Mouse (Mus musculus): ENCODE measurements at regions not wholly inside any gene's neighbourhood (a gene's known extent, or its start where the extent isn't known, plus 50 kb on each side); places are given as distances from the start of the nearest gene placed in this dataset.

DNA sequence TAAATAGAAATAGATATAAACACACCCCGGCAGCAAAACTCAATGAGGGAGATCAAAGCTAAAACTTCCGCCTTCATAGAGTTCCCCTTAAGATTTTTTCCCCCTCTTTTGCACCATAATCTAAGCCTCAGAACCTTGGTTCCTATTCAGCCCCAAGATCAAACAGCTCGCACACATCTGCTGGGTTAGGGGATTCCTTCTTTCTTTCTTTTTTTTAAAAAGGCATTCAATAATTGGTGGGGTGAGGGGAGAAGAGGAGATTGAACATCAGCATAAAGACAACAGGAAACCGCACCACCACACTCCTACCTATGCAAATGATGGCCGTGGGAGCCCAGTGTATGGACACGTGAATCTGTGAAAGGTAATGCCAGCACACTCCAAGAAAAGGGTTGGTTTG, 229.5 kb upstream of the Hes1 start:
- CTCF ChIA-PET: no interaction called here

DNA sequence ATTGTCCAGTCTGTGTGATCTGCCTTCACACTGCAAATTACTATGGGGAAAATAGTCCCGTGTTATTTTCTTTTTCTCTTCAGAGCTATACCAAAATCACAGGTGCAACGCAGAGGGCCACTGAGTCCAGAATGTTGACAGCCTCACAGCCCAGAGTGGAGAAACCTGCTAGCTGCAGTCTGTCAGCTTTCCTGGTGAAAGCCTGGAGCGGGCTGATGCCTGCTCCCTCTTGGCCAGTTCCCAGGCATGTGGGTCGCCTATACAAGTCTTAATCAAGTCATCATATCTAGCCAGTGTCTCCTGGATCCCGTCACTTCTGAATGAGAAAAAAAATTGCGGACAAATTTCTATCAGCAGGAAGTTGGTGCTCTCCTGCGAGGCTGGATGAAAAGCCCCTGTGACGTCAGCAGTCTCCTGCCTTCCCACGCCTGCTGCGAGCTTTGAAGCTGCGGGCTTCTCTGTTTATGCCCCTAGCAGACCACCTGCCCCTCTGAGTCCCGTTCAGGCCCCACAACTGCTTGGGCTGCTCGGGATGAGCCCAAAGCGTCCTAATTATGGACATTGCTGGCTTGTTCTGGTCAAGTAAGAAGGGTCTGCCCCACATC, 227.1 kb upstream of the Hes1 start:
- CTCF ChIA-PET: no interaction called here

DNA sequence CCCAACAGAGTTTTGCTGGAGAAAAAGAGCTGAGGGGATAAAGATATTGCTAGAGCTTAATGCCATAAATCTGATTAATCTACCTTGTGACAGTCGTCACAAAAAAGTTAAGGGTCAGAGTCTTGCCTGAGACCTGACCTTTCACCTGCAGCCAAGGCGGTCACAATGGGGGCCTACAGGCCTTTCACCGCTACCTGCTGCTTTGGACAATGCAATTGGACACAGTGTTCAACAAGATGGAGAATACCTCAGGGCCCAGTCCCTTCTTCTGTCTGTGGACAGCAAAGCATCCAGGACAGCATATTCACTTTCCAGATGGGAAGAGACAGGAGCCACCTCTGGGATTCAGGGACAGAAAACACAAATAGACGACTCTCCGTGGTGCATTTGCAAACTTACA, 226.3 kb upstream of the Hes1 start:
- CTCF ChIA-PET: interaction anchor here (0.5 to 0.7 kb wide), 4 partner anchors 18 to 1518 kb away, joined by 3 to 6 read pairs (median 4); no protein-coding TSS in a partner anchor

- CTCF ChIA-PET: no interaction called here
Measured at GRCm38 (mm10) chr16:29838981-29839661, 225.1 kb upstream of the Hes1 start.

GRCm38 (mm10) chr16:29839662-29840001, 224.6 kb upstream of the Hes1 start:
- CTCF ChIA-PET: no interaction called here

GRCm38 (mm10) chr16:29840412-29840811, 223.8 kb upstream of the Hes1 start:
- CTCF ChIA-PET: interaction anchor here (0.7 kb wide), 1 partner anchor 345 kb away, joined by 3 read pairs; no protein-coding TSS in a partner anchor

GRCm38 (mm10) chr16:29841132-29841531, 223.1 kb upstream of the Hes1 start:
- CTCF ChIA-PET: interaction anchor here (0.6 kb wide), 1 partner anchor 338 kb away, joined by 8 read pairs; no protein-coding TSS in a partner anchor

GRCm38 (mm10) chr16:29842071-29842470, 222.1 kb upstream of the Hes1 start:
- CTCF ChIA-PET: no interaction called here

GRCm38 (mm10) chr16:29843490-29843889, 220.7 kb upstream of the Hes1 start:
- CTCF ChIA-PET: no interaction called here

DNA sequence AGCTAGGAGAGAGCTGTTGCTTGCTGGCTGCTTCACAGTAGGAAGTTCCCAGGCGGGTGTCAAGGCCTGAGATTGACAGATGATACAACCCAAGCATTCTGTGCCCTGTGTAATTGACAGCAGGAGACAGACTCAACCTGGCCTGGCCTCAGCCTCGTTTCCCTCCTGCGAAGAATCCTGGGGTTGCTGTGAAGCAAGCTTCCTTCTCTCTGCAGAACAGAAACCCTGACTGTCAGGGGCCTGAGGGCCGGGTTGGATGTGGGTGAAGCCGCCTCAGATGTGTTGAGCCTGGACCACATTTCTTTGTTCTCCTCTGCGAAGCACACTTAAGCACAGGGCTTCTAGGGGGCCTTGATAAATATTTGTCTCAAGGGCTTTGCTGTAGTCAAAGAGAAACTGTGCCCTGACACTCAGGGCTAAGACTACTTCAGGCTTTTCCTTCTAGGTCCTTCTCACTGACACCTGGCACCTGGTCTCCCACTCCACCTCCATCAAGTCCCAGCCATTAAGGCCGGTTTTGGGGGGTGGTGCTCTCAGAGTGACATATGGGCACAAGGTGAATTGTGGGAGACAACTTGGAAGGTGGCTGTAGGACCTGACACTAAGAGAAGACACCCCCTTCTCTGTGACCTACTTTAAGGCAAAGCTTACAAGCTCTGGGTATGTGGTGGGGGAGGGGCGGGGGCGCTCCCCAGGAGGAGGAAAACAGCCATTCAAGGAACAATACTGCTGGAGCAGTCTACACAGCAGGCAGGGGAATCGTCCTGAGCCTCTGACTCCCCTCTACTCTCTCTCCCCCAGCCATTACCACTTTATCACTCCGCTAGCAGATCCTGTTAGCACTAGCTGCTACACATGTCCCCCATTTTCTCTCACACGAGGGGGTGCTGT, 219.2 kb upstream of the Hes1 start:
- CTCF ChIA-PET: no interaction called here

DNA sequence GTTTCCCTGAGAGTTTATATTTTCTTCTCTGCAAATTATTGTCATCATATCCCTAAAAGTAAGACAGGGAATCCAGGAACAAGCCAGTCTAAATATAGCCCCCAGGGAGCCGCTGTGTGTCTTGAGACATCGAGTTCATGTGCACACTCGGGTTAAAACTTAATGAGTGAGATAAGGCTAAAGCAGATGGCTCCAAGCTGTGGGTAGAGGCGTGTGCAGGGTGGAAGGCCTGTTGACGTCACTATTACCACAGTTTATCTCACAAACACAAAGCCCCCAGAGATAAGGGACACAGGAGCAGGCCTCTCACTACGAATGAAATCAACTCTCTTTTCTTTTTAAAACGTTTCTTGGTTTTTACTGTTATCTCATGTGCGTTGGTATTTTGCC, 218.6 kb upstream of the Hes1 start:
- CTCF ChIA-PET: no interaction called here

DNA sequence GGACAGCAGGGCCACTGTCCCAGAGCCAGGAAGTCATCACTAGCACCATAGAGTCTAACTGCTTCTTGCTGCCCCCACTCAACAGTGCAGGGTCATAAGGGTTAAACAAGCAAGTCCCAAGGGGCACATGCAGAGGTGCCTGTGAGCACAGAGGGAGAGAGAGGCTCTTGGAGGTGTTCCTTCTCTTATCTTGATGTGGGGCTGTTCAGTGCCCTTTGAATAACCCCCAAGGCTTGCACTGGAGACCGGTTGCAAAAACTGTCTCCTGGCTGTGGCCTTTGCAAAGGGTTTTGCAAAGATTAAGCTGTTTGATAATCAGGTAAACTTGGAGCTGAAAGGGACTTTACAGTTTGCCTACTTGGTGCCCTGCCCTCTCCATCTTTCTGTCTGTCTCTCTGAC, 217.1 kb upstream of the Hes1 start:
- CTCF ChIA-PET: no interaction called here

DNA sequence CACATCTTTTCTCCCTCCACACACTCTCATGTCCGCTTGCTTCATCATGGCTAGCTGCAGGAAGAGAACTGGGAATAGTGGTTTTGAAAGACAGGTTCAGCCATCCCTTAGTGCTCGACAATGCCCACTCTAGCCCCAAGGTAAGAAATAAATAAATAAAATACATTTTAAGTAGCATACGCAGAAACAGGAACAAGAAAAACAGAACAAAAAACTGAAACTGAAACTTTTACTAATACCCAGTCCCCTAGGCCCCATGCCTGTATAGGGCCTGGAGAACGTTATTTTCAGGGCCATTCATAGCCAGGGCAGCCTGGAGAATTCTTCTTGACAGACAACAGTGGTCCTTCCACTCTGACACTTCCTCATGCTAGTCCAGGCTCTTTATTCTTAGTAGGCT, 216.4 kb upstream of the Hes1 start:
- CTCF ChIA-PET: no interaction called here

DNA sequence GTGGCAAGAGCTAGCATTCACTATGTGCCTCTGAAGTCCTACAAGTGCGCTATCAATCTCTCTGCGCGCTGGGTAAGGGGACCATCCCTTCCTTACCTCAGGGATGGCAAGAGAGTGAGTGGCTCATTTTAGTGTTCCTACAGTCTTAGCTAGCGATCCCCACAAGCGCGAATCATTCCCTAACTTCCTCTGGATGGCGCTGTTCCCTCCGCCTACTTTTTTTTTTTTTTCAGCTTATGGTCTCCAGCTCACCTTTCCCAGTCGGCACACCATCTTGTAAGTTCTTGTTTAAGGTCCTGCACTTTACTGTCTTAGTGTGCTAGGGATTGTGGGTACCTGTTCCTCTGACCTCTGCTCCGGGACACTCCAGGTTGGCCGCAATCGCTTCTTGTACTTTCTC, 215.7 kb upstream of the Hes1 start:
- CTCF ChIA-PET: no interaction called here

- CTCF ChIA-PET: no interaction called here
Measured at GRCm38 (mm10) chr16:29849511-29849910, 214.7 kb upstream of the Hes1 start.

GRCm38 (mm10) chr16:29850616-29851015, 213.6 kb upstream of the Hes1 start:
- CTCF ChIA-PET: no interaction called here

DNA sequence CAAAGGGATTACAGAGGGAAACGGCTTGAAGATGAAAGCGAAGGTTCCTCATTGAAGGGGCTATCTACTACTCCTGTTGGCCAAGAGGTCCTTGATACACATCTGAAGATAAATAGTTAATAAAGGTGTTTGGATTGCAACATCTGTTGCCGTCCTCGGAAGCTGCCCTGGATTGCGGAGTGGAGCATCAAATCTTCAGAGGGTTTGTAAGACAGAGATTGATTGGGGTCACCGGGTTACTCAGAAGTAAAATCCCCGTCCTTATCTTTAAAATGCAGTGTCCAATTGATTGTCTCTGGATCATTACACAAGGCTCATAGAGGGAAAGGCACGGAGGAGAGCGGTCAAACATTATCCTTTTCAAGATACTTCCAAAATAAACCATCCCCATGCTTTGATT, 212.4 kb upstream of the Hes1 start:
- CTCF ChIA-PET: no interaction called here

GRCm38 (mm10) chr16:29854805-29855565, 209.2 kb upstream of the Hes1 start:
- CTCF ChIA-PET: no interaction called here

- CTCF ChIA-PET: no interaction called here
Measured at GRCm38 (mm10) chr16:29856545-29856944, 207.6 kb upstream of the Hes1 start.

GRCm38 (mm10) chr16:29858645-29859044, 205.5 kb upstream of the Hes1 start:
- CTCF ChIA-PET: interaction anchor here (0.6 kb wide), 1 partner anchor 72 kb away, joined by 4 read pairs; no protein-coding TSS in a partner anchor

DNA sequence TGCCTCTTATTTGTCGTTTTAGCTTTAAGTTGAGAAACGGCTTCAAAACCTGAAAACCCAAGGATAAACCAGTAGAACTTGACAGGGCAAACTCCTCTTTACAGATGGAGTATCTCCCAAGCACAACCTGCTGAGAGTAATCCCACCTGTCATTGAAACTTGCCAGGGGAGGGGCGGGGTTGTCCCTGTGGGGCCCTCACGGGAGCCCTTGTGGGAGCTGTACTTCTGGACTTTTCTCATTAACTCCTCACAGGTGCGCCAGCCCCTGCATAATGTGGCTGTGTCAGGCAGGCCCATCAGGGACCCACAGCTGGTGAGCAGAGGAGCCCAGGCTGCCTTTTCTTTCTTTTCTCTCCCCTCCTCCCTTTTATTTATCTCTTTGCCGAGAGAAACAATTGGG, 203.9 kb upstream of the Hes1 start:
- CTCF ChIA-PET: interaction anchor here (0.7 kb wide), 1 partner anchor 1347 kb away, joined by 3 read pairs; no protein-coding TSS in a partner anchor

GRCm38 (mm10) chr16:29861056-29861455, 203.1 kb upstream of the Hes1 start:
- CTCF ChIA-PET: no interaction called here
